Mouse (Mus musculus) stomach, postnatal 0 days (tissue): ENCODE measurements around the gene Glud1.
A peak's percentile ranks its signal among the peaks of the same experiment; 100 is the strongest.

Experiments used
- CTCF ChIP-seq: IDR thresholded peaks from 2 replicates; pipeline ENCODE4 v1.5.1; 2016; ENCODE audit warnings: antibody characterized with exemption, low read depth, mild to moderate bottlenecking, moderate library complexity
- EP300 ChIP-seq: optimal IDR thresholded peaks from 2 replicates; pipeline ENCODE3; 2016; ENCODE audit warnings: antibody characterized with exemption

GRCm38 (mm10) chr14:34363490-34364253 lies 53.1 kb downstream of the Glud1 start:
- TF ChIP-seq CTCF (peak; percentile 76), EP300 (no peak)
